Mouse (Mus musculus) urinary bladder, postnatal 25 days (tissue): ENCODE data around the gene Nap1l5.

Experiments
- DNase-seq: peaks from one replicate; pipeline ENCODE4 v3.0.0; 2022; ENCODE audit warnings: low spot score

Nap1l5 gene

DNA sequence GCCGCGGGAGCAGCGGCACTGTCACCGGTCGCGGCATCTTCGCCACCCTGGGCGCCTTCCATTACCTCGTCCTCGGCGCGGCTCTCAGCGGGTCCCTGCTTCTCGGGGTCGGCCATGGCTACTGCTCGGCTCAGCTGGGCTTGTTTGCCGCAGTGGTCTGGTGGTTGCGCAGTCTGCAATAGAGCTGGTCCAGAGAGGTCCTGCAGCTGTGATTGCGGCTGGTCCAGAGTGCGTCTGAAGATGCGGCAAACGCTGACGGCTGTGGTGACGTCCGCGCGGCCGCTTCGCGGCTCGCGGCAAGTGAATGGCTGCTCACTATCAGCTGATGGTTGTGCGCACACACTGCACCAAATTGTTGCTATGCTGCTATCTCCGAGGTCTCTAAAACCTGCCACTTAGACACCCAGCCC, at the start of gene Nap1l5:
TSS of gene Nap1l5 (minus strand) at position 225 of the 410 bp plus-strand sequence.
- DNase-seq: peak; percentile 4

GRCm38 (mm10) chr6:58951128-58951992, 44.5 kb upstream of the Nap1l5 start:
- no peak for DNase-seq

DNA sequence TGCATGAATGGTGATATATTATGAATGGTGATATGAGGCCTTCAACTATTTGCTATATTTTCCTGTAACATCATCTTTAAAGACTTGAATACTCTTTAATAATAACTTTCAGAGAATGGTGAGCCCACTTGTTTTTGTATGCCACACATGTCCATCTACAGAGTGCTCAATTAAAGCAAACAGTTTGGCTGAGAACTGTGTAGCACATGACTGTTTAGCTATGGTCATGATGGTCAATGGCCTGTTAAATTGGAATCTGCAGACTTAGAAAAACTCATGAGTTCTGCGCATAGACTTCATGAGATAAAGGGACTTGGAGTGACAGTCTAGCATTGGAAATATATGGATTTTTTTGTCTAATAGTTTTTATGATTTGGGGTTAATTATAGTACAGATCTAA, 43.5 kb upstream of the Nap1l5 start:
- no peak for DNase-seq

- no peak for DNase-seq
These were observed 40.0 kb upstream of the Nap1l5 start for GRCm38 (mm10) chr6:58946840-58947239.

DNA sequence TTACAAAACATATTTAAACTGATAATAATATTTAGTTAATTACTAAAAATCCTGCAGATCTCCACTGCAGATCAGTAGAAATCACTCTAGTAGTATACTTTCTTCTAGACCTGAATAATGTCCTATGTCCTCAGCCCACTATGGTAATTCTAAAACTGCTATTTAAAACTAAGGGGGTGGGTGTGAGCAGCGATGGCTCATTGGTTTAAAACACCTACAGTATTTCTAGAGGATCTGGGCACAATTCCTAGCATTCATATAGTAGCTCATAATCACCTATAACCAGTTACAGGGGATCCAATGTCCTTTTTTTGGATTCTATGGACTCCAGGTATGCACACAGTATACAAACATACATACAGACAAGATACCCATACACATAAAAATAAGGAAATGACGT, 39.4 kb upstream of the Nap1l5 start:
- no peak for DNase-seq

- no peak for DNase-seq
These were observed 37.1 kb upstream of the Nap1l5 start for GRCm38 (mm10) chr6:58943958-58944357.

DNA sequence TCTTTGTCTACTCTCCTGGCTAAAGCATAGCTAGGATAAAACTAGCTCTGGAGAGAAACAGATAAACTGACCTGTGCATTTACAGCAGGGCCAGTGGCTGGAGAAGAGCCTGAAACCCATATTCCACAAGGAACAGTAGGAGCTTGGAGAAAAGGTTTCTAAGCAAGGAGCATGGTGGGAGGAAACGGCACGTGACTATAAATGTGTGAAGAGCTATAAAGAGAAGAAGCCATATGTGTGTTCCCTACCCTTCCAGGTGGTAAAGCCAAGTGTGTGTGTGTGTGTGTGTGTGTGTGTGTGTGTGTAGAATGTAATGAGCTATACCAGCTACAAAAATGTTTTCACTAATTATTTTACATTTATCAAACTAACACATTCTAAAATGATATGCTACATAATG, 35.4 kb upstream of the Nap1l5 start:
- no peak for DNase-seq

GRCm38 (mm10) chr6:58937726-58938125, 30.9 kb upstream of the Nap1l5 start:
- DNase-seq: no peak

GRCm38 (mm10) chr6:58934144-58934543, 27.3 kb upstream of the Nap1l5 start:
- no peak for DNase-seq

GRCm38 (mm10) chr6:58933189-58933913, 26.5 kb upstream of the Nap1l5 start:
- no peak for DNase-seq

DNA sequence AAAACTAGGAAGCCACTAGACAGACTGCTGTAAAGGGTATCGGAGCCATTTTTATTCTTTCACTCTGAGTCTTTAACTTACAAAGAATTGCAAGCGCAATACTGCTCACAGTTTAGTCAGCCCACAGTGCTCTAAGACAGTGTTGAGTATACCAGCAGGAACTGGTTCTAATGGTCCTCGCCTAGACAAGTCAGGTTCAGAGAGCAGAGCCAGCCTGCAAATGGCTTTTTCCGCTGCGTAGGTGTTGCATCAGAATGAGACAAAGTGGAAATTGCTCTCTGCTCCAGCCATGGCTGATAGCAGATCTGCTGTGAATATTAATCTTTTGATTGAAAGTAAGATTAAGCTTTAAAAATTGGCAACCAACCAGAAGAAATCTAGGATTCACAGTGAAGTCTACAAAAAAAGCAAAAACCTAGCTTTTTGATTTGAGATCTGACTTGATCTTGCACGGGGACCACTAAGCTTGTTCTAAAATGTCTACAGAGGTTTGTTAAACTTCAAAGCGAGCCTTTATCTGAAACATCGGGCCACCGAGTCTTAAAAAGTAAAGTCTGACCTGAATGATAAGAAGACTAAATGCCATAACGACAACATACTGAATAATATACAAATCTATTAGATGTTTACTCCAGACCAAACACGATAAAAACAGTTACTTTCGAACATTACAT, 25.8 kb upstream of the Nap1l5 start:
- no peak for DNase-seq

GRCm38 (mm10) chr6:58931149-58931548, 24.3 kb upstream of the Nap1l5 start:
- DNase-seq: no peak

DNA sequence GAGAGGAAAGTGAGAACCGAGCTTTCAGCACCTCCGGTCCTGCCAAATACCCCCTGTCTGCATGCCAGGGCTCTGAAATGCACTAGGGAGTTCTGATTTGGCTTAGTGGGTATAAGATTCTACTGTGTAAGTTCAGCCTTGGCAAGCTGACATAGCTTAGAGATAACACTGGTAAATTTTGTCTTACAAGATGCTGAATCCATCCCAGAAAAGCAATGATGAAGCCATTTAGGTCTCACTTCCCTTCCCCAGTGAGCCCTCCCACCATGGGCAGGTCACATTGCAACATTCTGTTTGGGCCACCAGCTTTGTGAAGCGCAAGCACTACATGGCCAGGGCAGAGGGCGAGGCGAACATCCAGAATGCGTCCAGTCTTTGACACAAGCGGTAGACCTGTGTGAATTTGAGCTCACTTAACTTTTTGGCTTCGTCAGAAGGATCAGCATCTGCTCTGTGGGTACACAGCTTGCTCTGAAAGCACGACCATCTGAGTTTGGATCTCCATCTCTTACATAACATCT, 23.1 kb upstream of the Nap1l5 start:
- DNase-seq: no peak

GRCm38 (mm10) chr6:58927881-58928280, 21.0 kb upstream of the Nap1l5 start:
- no peak for DNase-seq

- DNase-seq: no peak
These were observed 15.6 kb upstream of the Nap1l5 start for GRCm38 (mm10) chr6:58922511-58922910.

- no peak for DNase-seq
These were observed 14.7 kb upstream of the Nap1l5 start for GRCm38 (mm10) chr6:58921623-58922022.

DNA sequence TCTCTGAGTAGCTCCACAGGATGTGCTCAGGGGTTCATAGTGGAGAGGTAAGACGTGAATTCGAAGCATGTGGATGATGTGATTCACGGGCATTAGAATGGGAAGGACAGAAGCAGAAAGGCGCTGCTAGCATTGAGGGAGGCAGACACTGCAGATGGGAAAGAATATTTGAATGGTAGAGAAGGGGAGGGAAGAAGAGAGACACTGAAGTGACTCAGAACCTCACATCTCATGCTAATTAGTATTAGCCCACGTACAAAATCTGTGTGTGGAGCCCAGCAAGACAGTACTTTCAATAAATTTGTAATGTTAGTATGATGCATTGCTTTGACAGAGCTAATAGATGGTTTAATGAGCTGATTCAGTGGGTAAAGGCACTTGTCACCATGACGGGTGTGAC, 13.9 kb upstream of the Nap1l5 start:
- DNase-seq: no peak

DNA sequence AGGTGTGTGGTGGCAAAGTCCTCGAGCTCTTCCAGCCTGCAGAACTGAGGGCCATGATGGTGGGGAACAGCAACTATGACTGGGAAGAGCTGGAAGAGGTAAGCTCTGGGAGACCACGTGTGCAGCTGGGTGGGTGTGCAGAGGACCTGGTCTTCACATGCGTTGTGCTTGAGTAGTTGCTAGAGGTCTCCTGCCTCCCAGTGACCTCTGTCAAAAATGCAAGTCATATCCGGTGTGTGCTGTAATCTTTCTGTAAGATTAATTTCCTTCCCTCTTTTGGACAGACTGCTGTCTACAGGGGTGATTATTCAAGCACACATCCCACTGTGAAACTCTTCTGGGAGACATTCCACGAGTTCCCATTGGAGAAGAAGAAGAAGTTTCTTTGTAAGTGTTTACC, 9.6 kb upstream of the Nap1l5 start:
- DNase-seq: no peak

- DNase-seq: no peak
These were observed 7.1 kb upstream of the Nap1l5 start for GRCm38 (mm10) chr6:58913971-58914370.

- DNase-seq: no peak
These were observed 6.7 kb upstream of the Nap1l5 start for GRCm38 (mm10) chr6:58913551-58913950.

DNA sequence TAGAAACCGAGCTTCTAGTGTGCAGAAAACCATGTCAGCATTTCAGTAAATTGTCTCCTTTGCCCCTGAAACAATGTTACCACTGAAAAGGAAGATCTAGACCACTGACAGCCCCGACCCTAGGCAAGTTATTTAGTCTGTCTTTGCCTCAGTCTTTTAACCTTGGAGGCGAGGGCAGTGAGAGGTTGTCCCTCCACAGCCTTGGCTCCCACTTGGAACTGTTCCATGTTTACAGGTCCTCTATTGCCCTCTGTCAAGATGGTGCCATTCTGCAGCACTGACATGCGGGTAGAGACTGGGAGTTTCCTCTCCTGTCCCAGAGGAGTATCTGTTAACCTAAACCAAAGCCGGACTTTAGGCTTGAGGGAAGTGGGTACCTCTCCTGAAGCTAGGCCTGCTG, 6.0 kb upstream of the Nap1l5 start:
- DNase-seq: no peak

DNA sequence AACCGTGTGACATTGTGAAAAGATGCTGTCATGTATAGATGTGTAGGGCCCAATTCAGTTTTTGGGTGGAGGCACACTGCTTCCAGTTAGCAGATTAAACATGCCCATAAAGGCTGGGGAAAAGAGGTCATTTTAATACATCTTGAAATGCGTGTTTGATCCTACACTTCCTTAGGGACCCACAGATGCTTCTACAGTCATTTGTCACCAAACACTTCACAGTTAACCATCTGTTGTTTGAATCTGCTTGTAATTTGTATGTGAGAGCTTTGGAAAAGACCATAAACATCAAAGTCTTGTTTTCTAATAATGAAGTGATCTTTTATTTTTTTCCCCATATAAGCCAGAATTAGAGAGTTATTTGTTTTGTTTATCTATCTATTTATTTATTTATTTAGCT, 915 bp upstream of the Nap1l5 start:
- DNase-seq: no peak

DNA sequence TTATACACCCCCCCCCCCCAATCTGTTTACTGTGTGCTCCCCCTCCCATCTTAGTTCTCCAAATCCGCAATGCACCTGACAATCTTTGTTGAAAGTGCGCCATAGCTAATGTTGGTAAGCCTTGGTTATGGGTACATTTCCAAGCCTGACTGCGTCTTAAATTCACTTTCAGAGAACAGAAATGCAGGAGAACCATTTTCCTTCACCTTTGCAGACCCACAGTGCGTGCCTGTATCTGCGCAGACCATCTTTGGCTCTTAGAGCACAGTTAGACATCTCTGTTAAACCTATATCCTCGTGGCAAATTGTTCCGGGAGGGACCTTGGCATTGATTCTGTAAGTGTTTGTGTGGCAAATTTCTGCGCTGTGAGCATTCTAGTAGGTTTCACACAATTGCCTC, 460 bp upstream of the Nap1l5 start:
- no peak for DNase-seq
